Mouse (Mus musculus) bone marrow macrophage, adult 2 months (primary cell): ENCODE data around the gene Rhbdd1.

ENCODE experiments used
- CTCF ChIP-seq: IDR thresholded peaks from 2 replicates; pipeline ENCODE4 v1.5.1; 2012; ENCODE audit warnings: low read depth, mild to moderate bottlenecking, low read length, moderate library complexity
- POLR2A ChIP-seq: IDR thresholded peaks from 2 replicates; pipeline ENCODE4 v1.6.1; 2012; ENCODE audit warnings: mild to moderate bottlenecking, low read depth, low read length, borderline replicate concordance

DNA sequence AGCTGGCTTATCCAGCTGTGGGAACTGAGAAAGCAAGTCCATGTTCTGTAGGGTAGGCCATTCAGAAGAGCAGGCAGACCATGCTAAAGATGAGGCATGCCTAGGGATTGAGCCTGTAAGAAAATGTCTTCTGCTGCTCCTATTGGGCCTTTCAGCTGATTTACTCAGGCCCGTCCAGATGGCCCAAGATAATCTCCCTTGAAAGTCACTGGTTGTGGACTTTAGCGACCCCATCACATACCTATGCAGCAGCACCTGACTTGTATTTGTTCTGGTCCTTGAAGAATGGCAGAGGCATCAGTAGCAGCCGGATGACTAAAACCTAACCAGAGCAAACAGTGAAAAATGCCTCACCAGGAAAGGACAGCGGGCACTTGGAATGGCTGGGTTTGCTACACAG, 99.4 kb downstream of the Rhbdd1 start:
- TF ChIP-seq CTCF = no peak
- no peak for TF ChIP-seq POLR2A
